Mouse (Mus musculus) kidney, adult 2 months (tissue): Measurements from ENCODE around the gene Esrrg. TPM values are rescaled to one million over a fixed set of nuclear protein-coding genes. Genes with fewer than 3 reads are reported as not detected.
A peak's percentile ranks its signal among the peaks of the same experiment; 100 is the strongest.

Experiments used
- DNase-seq: peaks from one replicate; pipeline ENCODE4 v3.0.0; 2021
- H3K27ac ChIP-seq: fragments of 200-500 bp; 2 replicates; pipeline ENCODE4 v1.5.1; 2012; ENCODE audit warnings: low read depth, low read length, control low read depth, inconsistent platforms; ENCODE audit not compliant: insufficient read depth
- H3K27me3 ChIP-seq: fragments of 200-500 bp; replicated peaks from 2 replicates; pipeline ENCODE4 v1.6.1; 2012; ENCODE audit warnings: mild to moderate bottlenecking, moderate library complexity, low read length, inconsistent platforms; ENCODE audit not compliant: control insufficient read depth, insufficient read depth
- H3K36me3 ChIP-seq: fragments of 200-500 bp; 2 replicates; pipeline ENCODE4 v1.6.1; 2012; ENCODE audit warnings: mild to moderate bottlenecking, moderate library complexity, low read length, inconsistent platforms; ENCODE audit not compliant: control insufficient read depth, insufficient read depth
- H3K4me1 ChIP-seq: fragments of 200-500 bp; 2 replicates; pipeline ENCODE4 v1.6.1; 2011; ENCODE audit warnings: low read length; ENCODE audit not compliant: control insufficient read depth, insufficient read depth
- H3K4me3 ChIP-seq: fragments of 200-500 bp; 2 replicates; pipeline ENCODE4 v1.5.1; 2011; ENCODE audit warnings: mild to moderate bottlenecking, low read depth, low read length, control low read depth; ENCODE audit not compliant: insufficient read depth
- CTCF ChIP-seq: fragments of 200-500 bp; conservative IDR thresholded peaks from 2 replicates; pipeline ENCODE4 v1.5.1; 2011; ENCODE audit warnings: low read depth, mild to moderate bottlenecking, control low read depth, low read length, moderate library complexity, mixed read lengths; ENCODE audit not compliant: insufficient read depth, insufficient read length
- POLR2A ChIP-seq: fragments of 200-500 bp; IDR thresholded peaks from one replicate; pipeline ENCODE4 v1.6.1; 2011; ENCODE audit warnings: low read depth, low read length, control low read depth
- WGBS: fragments of 180-500 bp; shearing (Covaris S2); methylation state at CpG from one replicate; pipeline ENCODE4 v1.1.7; 2018; 5-methylcytosine and 5-hydroxymethylcytosine counted together
- polyA plus RNA-seq: library from polyadenylated mRNA; depleted of rRNA; stranded (reverse); fragments of >200 nt; gene quantifications from 2 replicates; pipeline ENCODE4 v1.2.3, GENCODE M21; 2012

Gene Esrrg
- polyA plus RNA-seq, 1 experiment = 24.2 TPM

GRCm38 (mm10) chr1:187825421-187826097 is 217.0 kb downstream of the Esrrg start:
- WGBS = 80% methylated on average over 9 of the region's 9 CpGs
- TF ChIP-seq CTCF (no peak), POLR2A (no peak)
- Histone ChIP-seq H3K27ac (peak overlapping the region; percentile 6; the same call in 1 of the 2 replicates), H3K27me3 (no peaks in the 10 kb centered on the region), H3K4me3 (no peak overlapping the region), H3K36me3 (no peaks in the 10 kb centered on the region), H3K4me1 (peaks cover 25% of the 10 kb centered on the region; the same call in 1 of the 2 replicates)
- DNase-seq = no peak

GRCm38 (mm10) chr1:187826140-187826539 is 217.5 kb downstream of the Esrrg start:
- no peak for DNase-seq
- Histone ChIP-seq H3K27me3 (no peaks in the 10 kb centered on the region), H3K4me1 (peaks cover 27% of the 10 kb centered on the region; the same call in 1 of the 2 replicates), H3K27ac (peak overlapping the region; percentile 69; the same call in 1 of the 2 replicates), H3K36me3 (no peaks in the 10 kb centered on the region), H3K4me3 (no peak overlapping the region)
- no peak for TF ChIP-seq CTCF
- TF ChIP-seq POLR2A = no peak
- 32% methylated on average over 1 of the region's 1 CpGs for WGBS

DNA sequence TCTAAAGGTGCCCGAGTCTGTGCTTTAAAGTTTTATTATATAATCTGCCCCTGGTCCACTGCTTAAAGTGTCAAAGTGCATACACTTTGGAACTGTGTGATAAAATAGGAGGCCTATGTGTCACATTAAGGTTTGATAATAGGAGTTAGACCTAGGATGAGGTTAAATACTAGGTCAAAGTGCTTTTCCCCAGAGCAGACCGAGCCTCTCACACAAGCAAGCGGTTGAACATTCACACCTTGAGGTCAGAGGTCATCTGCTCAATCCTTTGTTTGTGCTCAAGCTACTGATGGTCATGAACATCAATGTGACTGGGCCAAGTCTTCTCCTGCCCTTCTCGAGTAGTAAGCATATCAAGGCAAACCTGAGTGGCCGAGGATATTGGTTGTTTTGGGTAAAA is 218.3 kb downstream of the Esrrg start:
- TF ChIP-seq POLR2A (no peak), CTCF (no peak)
- peak overlapping the region; percentile 8; the same call in 1 of the 2 replicates for H3K27ac ChIP-seq
- H3K27me3 ChIP-seq = no peaks in the 10 kb centered on the region
- H3K4me3 ChIP-seq = no peak overlapping the region
- peak; percentile 68 for DNase-seq
- no peaks in the 10 kb centered on the region for H3K36me3 ChIP-seq
- 55% methylated on average over 5 of the region's 5 CpGs for WGBS
- H3K4me1 ChIP-seq = peaks cover 28% of the 10 kb centered on the region; the same call in 1 of the 2 replicates

DNA sequence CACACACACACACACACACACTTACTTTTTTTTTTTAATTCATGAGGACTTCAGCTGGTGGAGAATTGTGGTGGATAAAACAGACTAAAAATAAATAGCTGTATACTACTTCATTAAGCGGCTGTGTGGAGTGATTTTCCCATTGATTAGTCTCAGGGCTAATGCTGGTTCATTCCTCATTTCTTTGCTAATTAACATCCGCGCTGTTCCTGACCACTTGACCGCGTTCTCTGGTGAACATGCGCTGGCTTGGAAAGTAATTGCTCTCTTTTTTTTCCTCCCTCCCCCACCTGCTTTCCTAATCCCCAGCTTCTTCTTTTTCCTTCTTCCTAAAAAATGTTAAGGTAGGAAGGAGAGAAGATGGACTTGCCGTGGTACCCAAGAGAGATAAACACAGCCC is 222.3 kb downstream of the Esrrg start:
- Histone ChIP-seq H3K27me3 (no peaks in the 10 kb centered on the region), H3K4me3 (no peak overlapping the region), H3K4me1 (peaks cover 22% of the 10 kb centered on the region), H3K36me3 (no peaks in the 10 kb centered on the region), H3K27ac (peak overlapping the region; percentile 52; the same call in 1 of the 2 replicates)
- DNase-seq = peak; percentile 49
- no peak for TF ChIP-seq CTCF
- TF ChIP-seq POLR2A = no peak
- 44% methylated on average over 7 of the region's 7 CpGs for WGBS

GRCm38 (mm10) chr1:187832851-187833250 is 224.3 kb downstream of the Esrrg start:
- Histone ChIP-seq H3K4me1 (peaks cover 21% of the 10 kb centered on the region), H3K27me3 (no peaks in the 10 kb centered on the region), H3K27ac (peak overlapping the region; percentile 5; the same call in 1 of the 2 replicates), H3K4me3 (no peak overlapping the region), H3K36me3 (no peaks in the 10 kb centered on the region)
- 31% methylated on average over 3 of the region's 3 CpGs for WGBS
- TF ChIP-seq CTCF = no peak
- TF ChIP-seq POLR2A = no peak
- DNase-seq = peak; percentile 89

DNA sequence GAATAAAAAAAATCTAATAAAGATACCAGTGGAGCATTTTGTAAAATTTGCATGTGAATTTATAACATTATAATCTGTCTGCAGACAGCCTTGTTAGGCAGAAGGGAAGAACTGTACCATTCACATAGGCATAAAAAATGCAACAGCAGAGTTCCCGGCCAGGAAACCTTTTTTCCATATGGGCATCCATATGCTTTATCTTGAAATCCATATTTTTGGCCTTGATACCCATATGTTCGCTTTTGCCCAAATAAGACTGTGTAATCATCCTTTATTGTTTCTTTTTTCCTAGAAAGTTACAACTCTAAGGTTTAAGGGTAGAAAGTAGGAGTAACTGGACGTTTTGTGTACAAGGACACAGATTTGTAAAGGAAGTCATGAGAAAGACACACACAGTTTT is 226.0 kb downstream of the Esrrg start:
- no peak overlapping the region for H3K27ac ChIP-seq
- H3K27me3 ChIP-seq = no peaks in the 10 kb centered on the region
- WGBS = 95% methylated on average over 3 of the region's 3 CpGs
- no peak for TF ChIP-seq POLR2A
- TF ChIP-seq CTCF = no peak
- H3K4me1 ChIP-seq = peaks cover 21% of the 10 kb centered on the region
- DNase-seq = no peak
- H3K36me3 ChIP-seq = no peaks in the 10 kb centered on the region
- no peak overlapping the region for H3K4me3 ChIP-seq

GRCm38 (mm10) chr1:187836384-187836783 is 227.8 kb downstream of the Esrrg start:
- Histone ChIP-seq H3K36me3 (no peaks in the 10 kb centered on the region), H3K4me1 (peaks cover 16% of the 10 kb centered on the region), H3K4me3 (no peak overlapping the region), H3K27me3 (no peaks in the 10 kb centered on the region), H3K27ac (peak overlapping the region; percentile 17; the same call in 1 of the 2 replicates)
- 42% methylated on average over 6 of the region's 6 CpGs for WGBS
- peak; percentile 21 for DNase-seq
- TF ChIP-seq CTCF (no peak), POLR2A (no peak)
